Mouse (Mus musculus) ES-E14 (cell line): Measurements from ENCODE around the gene Gm20538.

Source experiments
- HCFC1 ChIP-seq: IDR thresholded peaks from 2 replicates; pipeline ENCODE4 v1.6.1; 2012; ENCODE audit warnings: low read length, inconsistent platforms, borderline replicate concordance; ENCODE audit not compliant: insufficient read depth
- ZC3H11A ChIP-seq: IDR thresholded peaks from 2 replicates; pipeline ENCODE4 v1.6.1; 2012; ENCODE audit warnings: low read depth, mild to moderate bottlenecking, inconsistent platforms, low read length, borderline replicate concordance

GRCm38 (mm10) chr19:44582638-44583309 lies 30.1 kb upstream of the Gm20538 start:
- TF ChIP-seq HCFC1 (0 out of 2 replicates have a peak, but pooled peaks have one; percentile 54), ZC3H11A (peak; percentile 100)
